Mouse (Mus musculus) stomach, embryonic 15.5 days (tissue): ENCODE results near the gene Fam171a1. TPM values are rescaled to one million over a fixed set of nuclear protein-coding genes. Genes with fewer than 3 reads are reported as not detected.
"Not testable (repeated sequence)": the region's sequence is repeated elsewhere in the genome, so short reads cannot be mapped to it uniquely, and the experiment has no call there.

Source experiments
- ATAC-seq: fragments of 200-750 bp; cut with Nextera tagmentation; 2 replicates; pipeline ENCODE4 v1.8.0; 2017; ENCODE audit warnings: low read depth, moderate number of reproducible peaks, moderate TSS enrichment; ENCODE audit not compliant: insufficient read depth, low FRiP score
- H3K27ac ChIP-seq: fragments of 300-500 bp; sonication (generic); 2 replicates; pipeline ENCODE4 v1.5.1; 2015; ENCODE audit warnings: mild to moderate bottlenecking, inconsistent platforms
- H3K27me3 ChIP-seq: fragments of 300-500 bp; sonication (generic); replicated peaks from 2 replicates; pipeline ENCODE4 v1.6.1; 2015; ENCODE audit warnings: inconsistent platforms
- H3K36me3 ChIP-seq: fragments of 300-500 bp; sonication (generic); 2 replicates; pipeline ENCODE4 v1.6.1; 2015; ENCODE audit warnings: inconsistent platforms
- H3K4me1 ChIP-seq: fragments of 300-500 bp; sonication (generic); 2 replicates; pipeline ENCODE4 v1.6.1; 2015; ENCODE audit warnings: inconsistent platforms
- H3K4me2 ChIP-seq: fragments of 300-500 bp; sonication (generic); 2 replicates; pipeline ENCODE4 v1.6.1; 2015; ENCODE audit warnings: mild to moderate bottlenecking, inconsistent platforms
- H3K4me3 ChIP-seq: fragments of 300-500 bp; sonication (generic); replicated peaks from 2 replicates; pipeline ENCODE4 v1.5.1; 2015; ENCODE audit warnings: inconsistent platforms
- H3K9ac ChIP-seq: fragments of 300-500 bp; sonication (generic); 2 replicates; pipeline ENCODE4 v1.6.1; 2015; ENCODE audit warnings: inconsistent platforms
- H3K9me3 ChIP-seq: fragments of 300-500 bp; sonication (generic); 2 replicates; pipeline ENCODE4 v1.6.1; 2016; ENCODE audit warnings: inconsistent platforms
- WGBS: fragments of 180-500 bp; shearing (Covaris S2); methylation state at CpG from one replicate; pipeline ENCODE4 v1.1.7; 2015; 5-methylcytosine and 5-hydroxymethylcytosine counted together
- polyA plus RNA-seq: library from polyadenylated mRNA; unstranded; fragments of >200 nt; fragmentation: Nextera tagmentation; extraction: Ambion mirVana; gene quantifications from 2 replicates; pipeline ENCODE4 v1.2.1, GENCODE M21; 2015

The Fam171a1 gene
- polyA plus RNA-seq, 1 experiment from 2014 or later = 26.7 TPM

- H3K27me3 ChIP-seq, H3K4me2 ChIP-seq, H3K4me1 ChIP-seq, H3K36me3 ChIP-seq, H3K27ac ChIP-seq, H3K9me3 ChIP-seq, H3K9ac ChIP-seq, H3K4me3 ChIP-seq, ATAC-seq: not testable (repeated sequence)
- 92% methylated on average over 4 of the region's 4 CpGs for WGBS
These were observed 62.0 kb downstream of the Fam171a1 start for GRCm38 (mm10) chr2:3175988-3176387.

DNA sequence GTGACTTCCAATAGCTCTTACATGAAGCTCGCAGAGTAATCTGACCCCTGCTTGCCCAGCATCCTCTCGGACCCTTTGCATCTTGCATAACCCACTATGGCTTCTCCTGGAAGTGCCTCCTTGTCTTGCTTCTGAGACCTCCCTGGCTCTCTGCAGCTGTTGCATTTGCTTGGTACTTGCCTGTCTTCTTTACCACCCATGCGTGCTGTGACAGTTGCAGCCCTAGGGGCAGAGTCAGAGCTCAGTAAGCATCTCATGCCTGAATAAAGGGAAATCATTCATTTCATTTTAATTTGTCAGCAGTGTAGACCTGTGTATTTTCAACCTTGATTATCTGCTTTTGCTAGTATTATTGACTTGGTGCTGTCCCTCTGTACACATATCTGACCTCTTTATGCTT is 62.7 kb downstream of the Fam171a1 start:
- Histone ChIP-seq H3K36me3 (no peaks in the 10 kb centered on the region), H3K27me3 (no peaks in the 10 kb centered on the region), H3K4me3 (no peak overlapping the region), H3K27ac (no peak overlapping the region), H3K4me2 (no peak overlapping the region), H3K4me1 (0 out of 2 replicates have a peak, but pooled peaks cover 5% of the 10 kb centered on the region), H3K9ac (no peak overlapping the region), H3K9me3 (no peaks in the 10 kb centered on the region)
- WGBS = 86% methylated on average over 3 of the region's 3 CpGs
- ATAC-seq = no peak

DNA sequence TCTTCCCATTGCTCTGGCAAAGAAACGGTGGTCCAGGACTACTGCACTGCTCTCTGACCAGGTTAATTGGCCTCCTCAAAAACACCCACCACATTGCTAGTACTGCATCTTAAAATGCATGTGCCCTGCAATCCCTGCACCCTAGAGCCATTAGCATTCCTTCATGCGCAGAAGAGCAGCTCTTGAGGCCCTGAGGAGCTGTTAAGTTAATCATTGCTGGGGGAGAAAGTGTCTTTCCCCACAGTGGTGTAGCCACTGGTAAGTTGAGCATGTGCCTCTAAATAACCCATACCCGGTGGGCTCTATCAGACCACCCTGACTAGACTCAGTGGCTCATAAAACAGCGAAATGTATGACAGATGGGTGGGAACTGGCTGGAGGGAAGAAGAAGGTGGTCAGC is 66.5 kb downstream of the Fam171a1 start:
- H3K4me1 ChIP-seq = 0 out of 2 replicates have a peak, but pooled peaks cover 5% of the 10 kb centered on the region
- no peak overlapping the region for H3K9ac ChIP-seq
- 69% methylated on average over 4 of the region's 4 CpGs for WGBS
- H3K27me3 ChIP-seq = no peaks in the 10 kb centered on the region
- H3K4me3 ChIP-seq = no peak overlapping the region
- no peaks in the 10 kb centered on the region for H3K9me3 ChIP-seq
- H3K36me3 ChIP-seq = no peaks in the 10 kb centered on the region
- H3K4me2 ChIP-seq = no peak overlapping the region
- H3K27ac ChIP-seq = no peak overlapping the region
- no peak for ATAC-seq

DNA sequence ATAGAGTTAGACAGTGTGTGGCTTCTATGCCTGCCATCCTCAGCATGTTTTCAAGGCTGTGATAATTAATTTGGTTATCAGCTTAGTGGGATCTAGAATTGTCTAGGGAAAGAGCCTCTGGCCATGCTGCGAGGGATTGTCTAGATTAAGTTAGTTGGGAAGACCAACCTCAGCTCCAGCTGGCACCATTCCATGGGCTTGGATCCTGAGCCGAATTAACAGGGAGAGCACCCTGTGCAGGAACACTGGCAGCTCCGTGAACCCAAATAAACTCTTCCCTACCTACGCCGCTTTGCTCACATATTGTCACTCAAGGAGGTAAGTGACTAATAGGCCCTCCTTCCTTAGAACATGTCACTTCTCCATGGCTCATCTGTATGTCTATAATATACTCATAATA is 69.6 kb downstream of the Fam171a1 start:
- WGBS = 80% methylated on average over 5 of the region's 5 CpGs
- no peak overlapping the region for H3K9ac ChIP-seq
- H3K9me3 ChIP-seq = no peaks in the 10 kb centered on the region
- ATAC-seq = no peak
- H3K27ac ChIP-seq = no peak overlapping the region
- H3K36me3 ChIP-seq = no peaks in the 10 kb centered on the region
- H3K4me1 ChIP-seq = 0 out of 2 replicates have a peak, but pooled peaks cover 5% of the 10 kb centered on the region
- H3K27me3 ChIP-seq = no peaks in the 10 kb centered on the region
- H3K4me3 ChIP-seq = no peak overlapping the region
- no peak overlapping the region for H3K4me2 ChIP-seq

GRCm38 (mm10) chr2:3185335-3185734 is 71.3 kb downstream of the Fam171a1 start:
- ATAC-seq = no peak
- Histone ChIP-seq H3K9ac (no peak overlapping the region), H3K4me3 (no peak overlapping the region), H3K27ac (no peak overlapping the region), H3K27me3 (no peaks in the 10 kb centered on the region), H3K4me2 (no peak overlapping the region), H3K9me3 (no peaks in the 10 kb centered on the region), H3K4me1 (no peaks in the 10 kb centered on the region), H3K36me3 (no peaks in the 10 kb centered on the region)
- 74% methylated on average over 5 of the region's 5 CpGs for WGBS

GRCm38 (mm10) chr2:3188745-3189475 is 74.9 kb downstream of the Fam171a1 start:
- Histone ChIP-seq H3K9me3 (no peaks in the 10 kb centered on the region), H3K27me3 (no peaks in the 10 kb centered on the region), H3K9ac (no peak overlapping the region), H3K36me3 (no peaks in the 10 kb centered on the region), H3K4me1 (no peaks in the 10 kb centered on the region), H3K4me3 (no peak overlapping the region), H3K27ac (no peak overlapping the region), H3K4me2 (no peak overlapping the region)
- no peak for ATAC-seq
- 82% methylated on average over 10 of the region's 10 CpGs for whole genome bisulfite sequencing

DNA sequence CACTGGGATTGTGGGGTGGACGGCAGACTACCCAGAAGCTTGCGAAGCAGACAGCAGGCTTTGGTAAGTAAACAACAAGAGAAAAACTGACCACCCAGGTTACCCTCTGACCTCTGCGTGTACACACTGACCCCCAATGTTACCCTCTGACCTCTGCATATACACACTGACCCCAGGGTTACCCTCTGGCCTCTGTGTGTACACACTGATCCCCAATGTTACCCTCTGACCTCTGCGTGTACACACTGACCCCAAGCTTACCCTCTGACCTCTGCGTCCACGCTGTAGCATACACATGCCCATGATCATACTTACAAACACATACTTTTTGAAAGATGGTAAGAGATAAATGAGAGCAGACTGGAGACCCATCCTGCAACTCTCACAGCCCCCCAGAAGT is 77.1 kb downstream of the Fam171a1 start:
- H3K9me3 ChIP-seq = no peaks in the 10 kb centered on the region
- no peaks in the 10 kb centered on the region for H3K27me3 ChIP-seq
- H3K36me3 ChIP-seq = no peaks in the 10 kb centered on the region
- H3K4me2 ChIP-seq = no peak overlapping the region
- no peak overlapping the region for H3K27ac ChIP-seq
- no peak overlapping the region for H3K4me3 ChIP-seq
- ATAC-seq = no peak
- H3K9ac ChIP-seq = no peak overlapping the region
- 73% methylated on average over 6 of the region's 6 CpGs for WGBS
- H3K4me1 ChIP-seq = no peaks in the 10 kb centered on the region

DNA sequence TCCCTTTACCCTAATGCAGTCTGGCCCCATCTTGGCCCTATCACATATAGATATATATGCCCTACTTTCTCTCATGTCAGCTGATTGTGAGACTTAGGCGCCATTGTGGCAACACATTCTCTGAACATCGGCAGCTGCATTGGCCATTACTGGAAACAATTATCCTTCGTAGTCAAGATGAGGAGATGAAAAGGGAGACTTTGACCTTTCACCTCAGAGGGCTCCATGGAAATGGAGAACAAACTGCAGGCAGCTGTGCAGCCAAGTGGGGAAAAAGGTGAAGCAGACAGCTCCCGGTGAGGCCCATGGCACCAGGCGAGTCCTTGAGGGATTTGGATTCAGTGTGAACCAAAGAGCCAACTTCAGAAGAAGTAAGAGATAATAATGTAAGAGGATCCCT is 81.5 kb downstream of the Fam171a1 start:
- no peak overlapping the region for H3K9ac ChIP-seq
- H3K4me2 ChIP-seq = no peak overlapping the region
- WGBS = 77% methylated on average over 5 of the region's 5 CpGs
- H3K27me3 ChIP-seq = no peaks in the 10 kb centered on the region
- H3K36me3 ChIP-seq = peaks cover 4% of the 10 kb centered on the region; the same call in 1 of the 2 replicates
- ATAC-seq = no peak
- no peak overlapping the region for H3K4me3 ChIP-seq
- no peaks in the 10 kb centered on the region for H3K4me1 ChIP-seq
- H3K27ac ChIP-seq = no peak overlapping the region
- no peaks in the 10 kb centered on the region for H3K9me3 ChIP-seq

DNA sequence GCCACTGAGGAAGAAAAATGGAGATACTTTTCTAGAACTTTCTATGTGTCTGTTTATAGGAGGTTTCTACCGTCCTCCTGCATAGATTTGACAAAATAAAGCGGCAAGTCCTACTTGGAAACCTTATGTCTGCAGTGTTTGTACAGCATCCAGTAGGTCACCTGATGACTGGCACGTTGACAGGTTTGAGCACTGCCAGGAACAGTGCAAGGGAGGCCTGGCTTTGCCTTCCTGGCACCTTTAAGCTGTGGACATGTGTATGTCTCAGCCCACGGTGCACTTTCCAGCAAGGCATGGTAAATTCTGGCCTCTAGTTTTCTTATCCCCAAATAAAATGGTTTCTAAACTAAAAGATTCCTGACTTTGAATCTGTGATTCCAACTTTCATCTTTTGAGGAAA is 86.4 kb downstream of the Fam171a1 start:
- Histone ChIP-seq H3K9me3 (no peaks in the 10 kb centered on the region), H3K4me1 (no peaks in the 10 kb centered on the region), H3K4me2 (no peak overlapping the region), H3K27me3 (no peaks in the 10 kb centered on the region), H3K4me3 (no peak overlapping the region), H3K27ac (no peak overlapping the region), H3K36me3 (peaks cover 4% of the 10 kb centered on the region; the same call in 1 of the 2 replicates), H3K9ac (no peak overlapping the region)
- ATAC-seq = no peak
- 92% methylated on average over 4 of the region's 4 CpGs for WGBS

GRCm38 (mm10) chr2:3206975-3207642 is 93.1 kb downstream of the Fam171a1 start:
- Histone ChIP-seq H3K4me2 (no peak overlapping the region), H3K36me3 (no peaks in the 10 kb centered on the region), H3K4me1 (no peaks in the 10 kb centered on the region), H3K9ac (no peak overlapping the region), H3K9me3 (no peaks in the 10 kb centered on the region), H3K27me3 (no peaks in the 10 kb centered on the region), H3K27ac (no peak overlapping the region), H3K4me3 (no peak overlapping the region)
- WGBS = 82% methylated on average over 9 of the region's 9 CpGs
- no peak for ATAC-seq

GRCm38 (mm10) chr2:3215480-3215879 is 101.5 kb downstream of the Fam171a1 start:
- no peaks in the 10 kb centered on the region for H3K27me3 ChIP-seq
- no peaks in the 10 kb centered on the region for H3K4me1 ChIP-seq
- ATAC-seq = no peak
- H3K27ac ChIP-seq = no peak overlapping the region
- H3K4me2 ChIP-seq = no peak overlapping the region
- no peaks in the 10 kb centered on the region; the same call in 1 of the 2 replicates for H3K36me3 ChIP-seq
- H3K9me3 ChIP-seq = no peaks in the 10 kb centered on the region
- H3K4me3 ChIP-seq = no peak overlapping the region
- H3K9ac ChIP-seq = no peak overlapping the region
- WGBS = 79% methylated on average over 3 of the region's 3 CpGs

DNA sequence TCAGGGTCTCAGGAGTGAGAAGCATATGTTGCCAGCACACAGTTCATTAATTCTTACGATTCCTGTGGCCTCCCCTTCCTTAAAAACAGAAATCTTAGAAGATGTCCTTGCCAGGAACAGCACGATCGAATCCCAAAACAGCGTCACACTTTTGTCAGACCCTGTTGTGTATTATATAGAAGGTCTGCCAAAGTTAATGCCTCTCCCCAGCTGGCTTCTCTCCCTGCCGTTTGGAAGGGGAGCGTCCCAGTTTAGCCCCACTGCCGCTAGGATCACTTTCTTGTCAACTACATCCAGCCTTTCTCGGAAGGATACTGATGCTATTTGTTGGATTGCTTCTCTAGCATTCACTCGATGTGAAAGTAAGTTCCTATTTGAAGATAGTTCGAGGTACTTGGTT is 102.6 kb downstream of the Fam171a1 start:
- WGBS = 70% methylated on average over 10 of the region's 10 CpGs
- Histone ChIP-seq H3K4me1 (no peaks in the 10 kb centered on the region), H3K27ac (no peak overlapping the region), H3K4me3 (no peak overlapping the region), H3K36me3 (no peaks in the 10 kb centered on the region; the same call in 1 of the 2 replicates), H3K9me3 (no peaks in the 10 kb centered on the region), H3K9ac (no peak overlapping the region), H3K27me3 (no peaks in the 10 kb centered on the region), H3K4me2 (no peak overlapping the region)
- no peak for ATAC-seq
